Mouse (Mus musculus): ENCODE data around the gene Trim37.
"Not testable (repeated sequence)": the region's sequence is repeated elsewhere in the genome, so short reads cannot be mapped to it uniquely, and the experiment has no call there.

Gene Trim37

DNA sequence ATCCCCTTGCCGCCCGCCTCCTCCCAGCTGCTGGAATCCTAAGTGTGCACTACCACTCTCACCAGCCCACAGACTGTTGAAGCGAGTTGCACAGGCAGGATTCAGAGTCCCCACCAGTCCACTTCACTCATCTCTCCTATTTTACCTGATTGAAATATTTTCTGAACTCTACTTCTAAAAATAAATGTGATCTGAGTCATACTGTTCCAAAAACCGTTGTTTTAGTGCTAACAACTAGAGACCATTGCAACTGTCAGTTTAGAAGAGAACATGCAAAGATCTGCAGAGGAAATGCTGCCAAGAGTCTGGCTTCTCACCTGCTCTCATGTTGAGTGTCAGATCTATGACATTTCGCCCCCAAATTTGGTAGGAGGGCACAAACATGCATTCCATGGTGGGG, 106.5 kb downstream of the Trim37 start:
- DNase-seq (ENCODE audit: low spot score), result no peak

DNA sequence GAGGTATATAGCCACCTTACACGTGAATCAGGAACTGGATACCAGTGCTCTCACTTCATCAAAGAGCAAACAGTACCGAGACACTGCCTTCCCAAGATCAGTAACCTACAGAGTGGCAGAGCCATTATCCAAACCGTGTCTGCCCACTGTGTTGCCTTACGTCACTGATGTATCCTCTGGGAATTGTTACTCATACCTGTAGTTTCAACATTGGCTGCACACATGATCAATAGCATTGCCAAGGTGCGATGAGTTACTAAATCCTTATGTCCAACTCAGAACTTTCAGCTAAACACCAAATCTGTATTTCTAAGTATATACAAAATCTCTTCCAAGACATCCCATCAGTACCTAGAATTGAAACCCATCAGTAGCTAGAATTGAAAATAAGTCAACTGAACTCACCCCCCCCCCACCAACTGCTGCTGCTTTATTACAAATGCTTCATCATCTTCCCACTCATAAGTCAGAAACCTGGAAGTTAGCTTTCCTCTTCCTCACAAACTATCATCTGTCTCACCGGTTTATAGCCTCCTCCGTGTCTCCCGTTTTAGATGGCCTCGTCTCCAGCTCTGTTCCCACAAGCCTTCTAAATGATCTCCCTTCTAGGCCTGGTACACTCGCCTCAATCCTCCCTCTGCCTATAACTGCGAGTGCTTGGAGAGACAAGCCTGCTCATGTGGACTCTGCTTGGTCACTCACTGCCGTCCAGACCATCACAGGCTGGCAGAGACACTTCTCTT, 108.0 kb downstream of the Trim37 start:
- no peak for DNase-seq (ENCODE audit: low spot score)

DNA sequence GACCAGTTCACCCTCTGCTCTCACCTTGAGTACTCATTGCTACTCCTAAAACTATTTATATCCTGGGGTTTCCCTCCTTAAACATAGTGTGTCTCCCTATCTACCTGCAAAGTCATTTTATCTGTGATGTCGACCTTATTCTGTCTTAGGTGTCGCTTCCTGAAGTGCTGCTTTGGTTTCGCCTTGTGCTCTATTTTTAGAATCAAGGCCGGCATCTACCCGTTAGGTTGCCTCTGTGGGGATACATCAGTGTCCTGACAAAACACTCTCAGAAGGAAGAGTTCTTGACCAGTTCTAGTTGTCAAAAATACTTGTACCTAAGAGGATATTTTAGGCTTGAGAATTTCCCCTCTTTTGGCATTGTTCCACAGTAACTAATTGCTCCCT, 108.6 kb downstream of the Trim37 start:
- DNase-seq (ENCODE audit: low spot score), result no peak

DNA sequence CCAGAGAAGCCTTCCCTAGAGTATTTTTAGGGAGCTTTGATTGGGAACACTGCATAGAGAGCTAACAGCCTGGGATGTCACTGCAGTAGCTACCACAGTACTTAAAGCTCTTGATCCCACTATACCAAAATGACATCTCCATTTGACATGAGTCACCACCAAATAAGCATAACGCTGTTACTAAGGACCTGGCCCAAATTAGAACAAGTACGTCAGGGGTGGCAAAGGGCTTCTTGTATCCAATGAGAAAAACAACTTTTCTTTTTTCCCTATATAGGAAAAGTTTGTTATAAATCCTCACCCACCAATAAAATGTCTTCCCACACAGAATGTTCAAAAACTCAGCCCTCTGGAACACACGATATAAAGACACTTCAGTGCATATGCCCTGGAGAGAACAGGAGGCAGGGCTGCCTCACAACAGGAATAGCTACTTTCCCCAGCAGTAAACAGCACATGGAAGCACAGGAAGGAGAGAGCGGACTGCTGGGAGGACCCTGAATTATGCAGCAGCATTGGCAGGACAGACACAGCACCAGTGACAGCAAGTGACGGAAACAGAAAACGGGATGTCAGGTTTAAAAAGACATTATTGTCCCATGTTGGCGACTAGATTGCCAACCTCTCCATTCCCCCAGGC, 112.1 kb downstream of the Trim37 start:
- DNase-seq (ENCODE audit: low spot score), result no peak

DNA sequence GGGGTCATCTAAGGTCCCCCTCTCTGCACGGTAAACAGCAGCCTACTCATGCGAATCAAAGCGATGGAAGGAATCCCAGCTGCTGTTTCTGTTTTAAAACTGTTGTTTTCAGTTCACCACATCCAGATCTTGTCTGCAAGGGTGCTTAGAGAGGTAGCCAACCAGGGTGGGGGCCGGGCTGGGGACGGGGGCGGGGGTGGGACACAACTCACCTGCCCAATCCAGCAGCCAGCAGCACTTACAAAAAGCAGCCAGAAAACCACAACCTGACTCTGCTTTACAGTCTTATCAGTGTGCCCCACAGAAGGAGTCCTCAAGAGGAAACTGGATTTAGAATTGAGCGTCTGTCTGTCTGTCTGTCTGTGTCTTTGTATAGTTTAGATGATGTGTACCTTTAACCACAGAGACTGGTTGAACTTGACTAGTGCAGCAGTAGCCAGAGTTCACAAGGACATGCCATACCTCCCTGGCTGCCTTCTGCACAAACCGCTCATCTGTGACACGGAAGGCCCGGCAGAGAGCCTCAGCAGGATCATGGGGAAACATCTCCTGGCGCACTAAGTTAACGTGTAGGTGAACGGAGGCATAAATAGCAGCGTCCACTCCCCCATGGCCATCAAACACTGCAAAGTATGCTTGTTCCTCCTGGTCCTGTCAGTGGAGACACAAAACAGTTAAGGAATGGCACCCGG, 113.4 kb downstream of the Trim37 start:
- DNase-seq (ENCODE audit: low spot score), result no peak

DNA sequence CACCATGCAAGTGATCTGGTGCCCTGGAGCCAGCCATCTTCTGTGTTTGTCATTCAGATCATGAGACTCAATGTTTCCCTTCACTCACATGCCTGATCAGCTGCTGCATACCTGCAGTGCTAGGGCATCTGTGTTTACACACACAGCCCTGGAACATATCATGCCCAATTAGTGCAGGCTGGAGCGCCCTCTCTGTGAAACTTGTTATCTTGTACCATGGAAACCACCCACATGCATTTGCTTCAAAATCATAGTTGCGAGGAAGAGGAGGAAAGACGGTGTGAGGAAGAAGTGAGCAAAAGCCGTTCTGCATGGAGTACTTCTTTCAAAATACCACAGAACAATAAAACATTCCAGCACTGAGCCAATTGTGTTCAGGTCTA, 113.9 kb downstream of the Trim37 start:
- DNase-seq (ENCODE audit: low spot score), result no peak

DNA sequence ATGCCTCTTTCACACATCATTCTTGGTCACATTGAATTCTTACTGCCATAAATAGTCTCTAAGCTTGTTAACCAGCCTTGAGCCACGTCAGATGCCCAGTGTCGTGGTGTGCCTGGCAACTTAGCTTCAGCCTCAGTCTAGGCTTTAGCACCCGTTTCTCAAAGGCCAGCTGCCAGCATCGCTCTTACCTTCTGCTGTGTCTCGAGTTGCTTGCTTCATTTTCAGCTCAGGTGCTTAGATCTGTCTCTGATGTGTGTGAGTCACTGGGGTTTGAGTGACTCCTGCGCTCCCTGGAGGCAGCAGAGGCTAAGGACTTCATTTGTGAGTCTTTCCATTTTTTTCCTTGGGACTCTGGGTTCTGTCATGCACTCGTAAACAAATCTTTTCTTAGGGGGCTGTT, 114.4 kb downstream of the Trim37 start:
- no peak for DNase-seq (ENCODE audit: low spot score)

DNA sequence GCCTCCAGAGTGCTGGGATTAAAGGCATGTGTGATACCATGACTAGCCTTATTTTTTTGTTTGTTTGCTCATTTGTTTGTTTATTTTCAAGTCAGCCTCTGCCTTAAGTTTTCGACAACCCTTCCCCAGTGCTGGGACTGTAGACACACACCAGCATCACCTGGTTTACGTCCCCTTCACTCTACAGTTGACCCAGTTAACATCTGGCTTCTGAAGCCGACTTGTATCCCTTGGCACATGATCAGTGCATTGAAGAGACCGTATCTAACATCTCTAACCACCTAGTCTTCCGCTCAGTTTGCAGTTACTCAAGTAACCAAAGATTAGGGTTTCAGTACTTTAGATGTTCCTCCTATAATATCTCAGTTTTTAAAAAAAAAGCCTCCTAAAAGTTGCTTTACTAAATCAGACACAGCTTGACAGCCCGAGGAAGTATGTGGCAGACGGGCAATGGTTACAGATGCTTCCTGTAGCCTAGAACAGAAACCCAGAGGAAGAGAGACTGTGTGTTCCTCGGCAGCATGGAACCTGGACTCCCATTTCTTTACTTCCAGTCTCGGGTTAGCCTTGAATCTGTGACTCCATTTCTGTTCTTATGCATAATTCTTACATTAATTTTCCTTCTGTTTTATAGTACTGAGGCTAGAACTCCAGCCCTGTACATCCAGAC, 118.4 kb downstream of the Trim37 start:
- no peak for DNase-seq (ENCODE audit: low spot score)

DNA sequence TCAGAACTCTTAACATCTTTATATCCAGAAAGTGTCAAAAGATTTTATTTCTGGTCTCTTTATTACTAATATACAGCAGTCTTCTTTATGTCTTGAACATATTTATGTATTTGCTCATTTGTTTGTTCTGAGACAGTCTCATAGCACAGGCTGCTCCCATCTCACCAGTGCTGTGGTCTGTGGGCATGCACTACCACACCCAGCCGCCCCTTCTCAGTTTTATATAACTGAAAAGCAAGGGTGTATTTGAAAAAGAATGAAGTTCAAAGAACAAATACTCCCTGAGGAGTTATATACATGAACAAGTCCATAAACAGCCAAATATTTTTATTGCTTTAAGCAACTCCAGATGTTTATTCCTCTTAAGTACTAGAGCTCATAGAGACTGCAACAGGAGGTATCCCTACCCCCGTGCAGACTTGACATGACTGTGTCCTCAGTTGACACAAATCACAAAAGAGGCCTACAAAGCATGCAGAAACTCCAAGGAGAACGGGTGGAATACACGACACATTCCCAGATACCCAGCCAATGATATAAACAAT, 119.3 kb downstream of the Trim37 start:
- DNase-seq (ENCODE audit: low spot score), result no peak

DNA sequence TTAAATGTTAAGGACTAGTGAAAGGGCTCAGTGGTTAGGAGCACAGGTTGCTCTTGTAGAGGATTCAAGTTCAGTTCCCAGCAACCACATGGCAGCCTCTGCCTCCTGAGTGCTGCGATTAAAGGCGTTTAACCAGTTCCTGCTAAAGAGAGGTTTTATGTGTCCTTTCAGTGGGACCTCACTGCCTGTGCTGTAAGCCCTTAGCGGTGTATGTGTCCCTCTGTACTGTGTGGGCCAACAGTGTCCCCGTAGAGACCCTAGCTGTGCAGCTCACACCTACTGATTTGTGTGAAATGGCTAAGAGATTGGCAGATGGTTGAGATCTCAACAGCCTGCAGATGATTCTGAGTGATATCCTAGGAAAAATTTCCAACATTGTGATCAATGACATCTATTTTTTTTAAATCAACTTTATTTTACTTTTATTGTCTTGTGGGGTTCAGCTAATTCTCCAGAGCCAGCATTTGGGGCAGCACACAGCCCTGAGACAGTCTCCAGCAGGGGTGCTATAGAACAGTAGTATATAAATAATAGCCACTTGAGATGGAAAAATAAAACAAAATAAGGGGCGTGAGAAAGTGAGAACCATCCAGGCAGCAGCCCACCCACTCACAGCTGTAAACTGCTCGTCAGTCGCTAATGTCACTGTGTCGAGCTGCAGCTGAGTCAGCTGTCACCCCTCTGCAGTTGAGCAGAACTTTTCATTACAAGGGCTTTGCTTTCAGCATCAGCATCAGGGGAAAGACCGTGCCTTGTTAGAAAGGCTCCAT, 120.0 kb downstream of the Trim37 start:
- no peak for DNase-seq (ENCODE audit: low spot score)

DNA sequence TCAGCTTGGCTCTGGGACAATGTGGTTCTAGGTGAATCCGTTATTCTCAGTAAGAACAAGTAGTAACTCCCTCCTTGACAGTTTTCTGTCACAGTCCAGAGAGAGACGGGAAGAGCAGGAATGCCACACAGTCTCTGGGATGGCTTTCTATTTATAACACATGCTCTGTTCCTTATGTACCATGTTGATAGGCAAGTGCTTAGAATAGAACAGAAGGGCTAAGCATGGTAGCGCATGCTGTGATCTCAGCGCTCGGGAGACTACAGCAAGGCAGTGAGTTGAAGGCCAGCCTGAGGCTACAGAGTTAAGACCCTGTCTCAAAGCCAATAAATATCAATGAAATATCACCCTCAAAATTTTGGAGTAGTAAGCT, 120.6 kb downstream of the Trim37 start:
- no peak for DNase-seq (ENCODE audit: low spot score)

DNA sequence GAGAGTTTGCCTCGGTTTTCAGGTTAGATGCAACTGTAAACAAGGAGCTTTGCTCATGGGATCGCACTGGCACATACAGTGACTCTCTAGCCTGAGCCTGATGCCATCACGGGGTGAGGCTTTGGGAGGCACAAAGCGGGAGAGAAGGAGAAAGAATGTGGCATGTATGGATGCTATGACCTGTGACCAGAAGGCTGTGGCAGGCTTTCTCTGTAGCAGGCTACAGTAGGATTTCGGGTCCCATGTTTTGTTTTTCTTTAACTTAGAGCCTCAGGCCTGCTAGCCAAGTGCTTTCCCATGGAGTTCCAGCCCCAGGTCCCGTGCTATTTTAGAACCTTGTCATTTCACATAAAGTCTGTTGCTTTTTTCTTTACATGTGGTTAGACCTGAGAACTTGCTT, 123.3 kb downstream of the Trim37 start:
- no peak for DNase-seq (ENCODE audit: low spot score)

DNA sequence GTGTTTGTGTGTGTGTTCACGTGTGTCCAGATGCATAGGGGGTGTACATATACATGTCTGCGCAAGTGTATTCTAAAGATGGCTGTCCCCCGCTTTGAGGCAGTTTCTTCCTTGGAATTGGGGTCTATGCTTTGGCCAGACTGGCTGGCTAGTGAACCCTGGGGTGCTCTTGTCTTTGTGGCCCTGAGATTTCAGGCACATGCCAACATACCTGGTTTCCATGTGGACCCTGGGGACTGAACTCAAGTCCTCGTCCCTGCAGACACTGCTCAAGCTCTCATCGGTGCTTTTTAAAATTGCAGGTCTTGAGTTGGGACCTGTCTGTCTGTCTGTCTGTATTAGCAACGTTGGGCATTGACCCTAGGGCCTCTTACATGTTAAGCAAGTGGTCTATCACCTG, 126.4 kb downstream of the Trim37 start:
- no peak for DNase-seq (ENCODE audit: low spot score)

DNA sequence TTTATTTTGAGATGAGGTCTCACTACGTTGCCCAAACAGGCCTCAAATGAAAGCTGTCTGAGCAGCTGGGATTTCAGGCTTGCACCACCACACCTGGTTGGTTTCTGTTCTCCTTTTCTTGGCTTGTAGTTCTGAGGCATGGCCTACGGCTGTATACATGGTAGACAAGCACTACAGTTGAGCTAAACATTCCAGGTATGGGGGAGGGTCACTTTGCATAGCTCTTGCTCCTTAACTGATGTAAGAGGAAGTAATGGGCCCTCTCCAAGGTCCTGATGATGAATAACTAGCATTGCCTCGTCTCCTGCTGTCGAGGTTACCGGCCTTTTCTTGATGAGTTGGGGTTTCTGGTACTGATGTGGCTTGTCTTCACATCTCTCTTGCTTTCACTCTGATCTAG, 127.3 kb downstream of the Trim37 start:
- DNase-seq (ENCODE audit: low spot score), result no peak

DNA sequence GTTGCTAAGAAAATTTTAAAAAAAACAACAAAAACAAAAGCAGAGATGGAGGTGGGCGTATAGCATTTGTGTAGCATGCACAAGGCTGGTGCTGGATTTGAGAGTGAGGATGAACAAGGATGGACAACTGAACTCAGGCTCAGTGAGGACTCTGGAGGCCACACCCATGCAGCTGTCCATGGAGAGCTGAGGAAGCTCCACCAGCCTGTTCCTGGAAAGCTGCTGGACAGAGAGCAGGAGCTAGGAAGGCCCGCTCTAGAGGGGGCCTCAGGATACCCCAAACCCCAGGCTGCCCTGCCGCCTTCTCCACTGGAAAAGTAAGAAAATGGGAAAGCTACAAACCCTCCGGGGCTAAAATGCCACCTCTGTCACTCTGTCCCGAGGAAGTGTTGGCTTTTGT, 130.4 kb downstream of the Trim37 start:
- DNase-seq (ENCODE audit: low spot score), result no peak

DNA sequence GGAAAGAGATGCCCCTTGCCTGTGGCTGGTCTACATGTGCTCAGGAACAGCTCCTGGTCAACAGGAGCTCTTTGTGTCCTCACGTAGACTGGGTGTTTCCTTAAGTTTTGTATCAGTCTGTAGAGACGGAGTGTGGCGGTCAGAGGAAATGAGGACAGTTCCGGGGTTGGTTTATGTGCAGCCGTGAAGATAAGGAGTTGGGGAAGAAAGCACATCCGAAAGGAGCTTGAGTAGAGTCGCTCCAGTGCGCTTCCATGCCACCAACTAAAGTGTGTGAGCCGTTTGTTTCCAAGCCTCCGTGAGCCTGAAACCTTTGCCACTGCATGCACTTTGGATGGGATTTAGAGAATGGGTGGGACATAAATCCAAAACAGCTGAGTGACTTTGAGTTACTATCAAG, 132.9 kb downstream of the Trim37 start:
- DNase-seq (ENCODE audit: low spot score), result no peak

DNA sequence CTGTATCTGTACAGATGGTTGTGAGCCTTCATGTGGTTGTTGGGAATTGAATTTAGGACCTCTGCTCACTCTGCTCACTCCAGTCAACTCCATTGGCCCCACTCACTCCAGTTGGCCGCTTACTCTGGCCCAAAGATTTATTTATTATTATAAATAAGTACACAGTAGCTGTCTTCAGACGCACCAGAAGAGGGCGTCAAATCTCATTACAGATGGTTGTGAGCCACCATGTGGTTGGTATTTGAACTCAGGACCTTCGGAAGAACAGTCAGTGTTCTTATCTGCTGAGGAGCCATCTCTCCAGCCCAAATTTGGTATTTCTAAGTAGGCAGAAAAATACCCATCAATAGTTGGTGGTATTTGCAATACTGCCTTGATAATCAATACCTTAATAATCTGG, 134.8 kb downstream of the Trim37 start:
- not testable (repeated sequence) for DNase-seq (ENCODE audit: low spot score)

DNA sequence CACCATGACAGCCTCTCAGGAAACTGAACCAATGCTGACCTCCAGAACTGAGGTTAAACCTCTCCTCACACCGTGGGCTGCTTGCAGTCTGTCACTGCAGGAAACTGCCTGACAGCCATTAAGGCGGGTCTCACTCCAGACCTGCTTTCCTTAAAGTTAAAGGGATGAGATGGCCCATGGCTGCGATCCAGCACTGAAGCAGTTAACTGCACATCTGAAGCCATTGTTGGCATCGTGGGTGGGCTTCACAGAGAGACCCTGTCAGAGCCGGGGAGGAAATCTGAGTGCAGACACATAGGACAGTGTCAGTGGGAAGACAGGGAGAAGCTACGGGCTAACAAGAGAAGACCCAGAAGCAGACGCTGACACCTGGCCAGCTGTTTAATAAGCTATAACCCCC, 137.1 kb downstream of the Trim37 start:
- no peak for DNase-seq (ENCODE audit: low spot score)

DNA sequence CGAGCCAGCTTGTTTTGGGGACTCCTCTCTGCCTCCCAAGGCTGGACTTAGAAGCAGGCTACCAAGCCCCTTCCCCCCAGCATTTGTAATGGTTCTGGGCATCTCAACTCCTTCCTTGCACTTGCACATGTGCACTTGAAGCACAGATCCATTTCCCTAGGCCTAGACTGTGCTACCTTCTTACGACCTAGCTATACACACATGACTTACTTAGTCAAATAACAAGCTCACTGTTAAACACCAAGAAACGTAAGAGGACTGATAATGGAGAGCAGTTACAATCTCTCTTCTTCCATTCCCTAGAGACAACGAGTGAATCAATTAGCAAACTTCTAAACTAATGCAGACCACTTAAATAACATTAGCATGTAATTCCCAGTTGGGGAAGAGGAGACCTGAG, 139.4 kb downstream of the Trim37 start:
- DNase-seq (ENCODE audit: low spot score), result no peak

DNA sequence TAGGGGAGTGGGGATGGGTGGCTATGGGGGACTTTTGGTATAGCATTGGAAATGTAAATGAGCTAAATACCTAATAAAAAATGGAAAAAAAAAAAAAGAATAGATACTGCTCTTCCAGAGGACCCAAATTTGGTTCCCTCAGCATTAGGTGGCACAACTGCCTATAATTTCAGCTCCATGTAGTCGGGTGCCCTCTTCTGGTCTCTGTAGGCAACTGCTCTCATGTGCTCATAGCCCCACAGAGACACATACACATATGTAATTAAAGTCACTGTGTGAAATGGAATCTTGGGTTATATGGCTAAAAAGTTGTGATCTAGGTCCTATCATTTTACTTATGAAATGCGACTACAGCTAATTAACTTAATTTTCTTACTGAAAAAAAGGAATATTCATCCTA, 141.9 kb downstream of the Trim37 start:
- DNase-seq (ENCODE audit: low spot score), result no peak
